Mouse (Mus musculus) lung, postnatal 0 days (tissue): Measurements from ENCODE around the gene Cpm.

Experiments
- CTCF ChIP-seq: IDR thresholded peaks from 2 replicates; pipeline ENCODE4 v1.5.1; 2016; ENCODE audit warnings: antibody characterized with exemption, mild to moderate bottlenecking
- EP300 ChIP-seq: IDR thresholded peaks from 2 replicates; pipeline ENCODE4 v1.6.1; 2016; ENCODE audit warnings: antibody characterized with exemption, mild to moderate bottlenecking, control low read depth

GRCm38 (mm10) chr10:117718161-117719119, 89.1 kb downstream of the Cpm start:
- TF ChIP-seq CTCF (no peak), EP300 (no peak)
